Mouse (Mus musculus) adrenal gland, postnatal 36 days (tissue): Measurements from ENCODE around the gene Olfr1135. TPM values are rescaled to one million over a fixed set of nuclear protein-coding genes. Genes with fewer than 3 reads are reported as not detected.

Experiments
- DNase-seq, 2 experiments: peaks; one replicate each; pipeline ENCODE4 v3.0.0; 2021; ENCODE audit warnings: mixed read lengths in 1 of 2
- long read RNA-seq, 2 experiments: library from polyadenylated mRNA; stranded (forward); transcript quantifications; one replicate each; pipeline ENCODE4 v2.0.0; 2021; ENCODE audit warnings: borderline sequencing depth in 2 of 2
- total RNA-seq, 2 experiments: library from RNA; stranded (reverse); gene quantifications; 2 replicates each; pipeline ENCODE4 v1.2.3; 2021

Olfr1135 gene
- not detected for total RNA-seq
- long read RNA-seq, experiment 1, result 0 reads
- long read RNA-seq, experiment 2, result 0 reads

DNA sequence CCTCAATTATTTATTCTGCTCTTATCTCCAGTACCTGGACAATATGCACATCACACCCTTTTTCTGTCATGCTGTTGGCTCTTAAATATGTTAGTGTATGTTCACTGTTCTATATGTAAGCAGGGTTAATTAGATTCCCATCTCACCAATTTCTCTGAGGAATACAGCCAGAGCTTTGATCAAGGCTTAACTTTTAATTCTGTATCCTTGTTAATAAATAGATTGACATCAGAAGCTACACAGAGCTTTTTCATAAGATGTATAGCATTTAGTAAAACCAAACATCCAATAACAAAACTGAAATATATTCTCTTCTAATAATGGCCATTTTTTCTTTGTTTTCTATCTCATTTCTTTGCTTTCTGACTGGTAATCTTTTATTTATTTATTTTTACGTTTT, at the start of gene Olfr1135:
Gene Olfr1135 (minus strand): TSS at position 101 of the 400 bp plus-strand sequence.
- DNase-seq, result no peak

DNA sequence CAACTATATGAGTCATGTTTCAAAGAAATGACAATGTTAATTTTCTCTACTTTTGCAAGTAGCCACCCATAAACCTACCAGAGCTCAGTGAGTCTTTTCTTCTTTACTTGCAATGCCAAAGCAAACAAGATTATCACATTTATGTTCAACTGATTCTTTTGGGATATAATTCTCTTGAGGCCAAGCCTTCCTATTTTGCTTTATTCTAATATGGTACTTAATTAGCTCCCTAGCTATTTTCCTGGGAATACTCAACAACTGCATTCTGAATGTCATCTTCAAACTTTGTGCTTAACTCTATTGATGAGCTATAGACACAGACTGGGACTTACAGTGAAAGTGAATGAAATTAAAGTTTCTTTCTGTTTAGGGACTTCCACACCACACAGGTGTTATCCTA, 39.6 kb upstream of the Olfr1135 start, which contains the start of gene Olfr1137:
Gene Olfr1137 (minus strand): TSS at position 101 of the 400 bp plus-strand sequence.
- no peak for DNase-seq

DNA sequence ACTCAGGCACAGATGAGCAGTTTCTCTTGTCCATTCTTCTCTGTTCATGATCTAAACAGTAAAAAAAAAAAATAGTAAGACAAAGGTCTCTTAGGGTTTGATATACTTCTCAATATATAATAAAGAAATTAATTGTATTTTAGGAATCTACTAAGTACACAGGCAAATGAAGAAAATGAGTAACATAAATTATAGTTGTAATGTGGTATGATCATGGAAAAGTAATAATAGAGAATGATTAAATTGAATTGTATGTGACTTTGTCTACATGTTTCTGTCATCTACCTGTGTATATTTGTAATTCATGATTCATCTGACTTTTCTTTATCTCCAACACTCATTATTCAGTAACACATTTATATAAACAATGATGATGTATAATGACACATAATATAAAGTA, 20.4 kb upstream of the Olfr1135 start, which contains the start of gene Olfr1136:
Gene Olfr1136 (minus strand): TSS at position 101 of the 400 bp plus-strand sequence.
- no peak for DNase-seq

GRCm38 (mm10) chr2:87658360-87658759, 15.1 kb downstream of the Olfr1135 start, which contains the start of gene Olfr1134:
TSS of gene Olfr1134 (minus strand) at chr2:87658460.
- DNase-seq, result no peak

DNA sequence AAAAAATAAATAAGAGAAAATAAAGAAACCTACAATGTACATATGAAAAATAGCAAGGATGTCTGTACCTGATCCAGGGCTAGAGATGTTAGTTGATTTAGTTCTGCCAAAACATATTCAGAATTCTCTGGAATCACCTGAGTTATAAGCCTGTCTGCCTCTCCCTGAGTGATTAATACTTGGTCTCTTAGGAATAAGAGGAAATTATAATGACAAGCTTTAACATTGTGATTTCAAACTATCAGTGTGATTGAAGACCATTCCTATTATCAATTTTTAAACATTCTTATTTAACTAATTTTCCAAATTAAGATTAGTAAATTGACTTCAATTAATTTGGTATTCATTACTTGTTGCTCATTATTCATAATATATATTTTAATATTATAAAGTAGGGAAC, 26.2 kb downstream of the Olfr1135 start, which contains the start of gene Olfr1133:
Gene Olfr1133 (minus strand): TSS at position 101 of the 400 bp plus-strand sequence.
- no peak for DNase-seq

DNA sequence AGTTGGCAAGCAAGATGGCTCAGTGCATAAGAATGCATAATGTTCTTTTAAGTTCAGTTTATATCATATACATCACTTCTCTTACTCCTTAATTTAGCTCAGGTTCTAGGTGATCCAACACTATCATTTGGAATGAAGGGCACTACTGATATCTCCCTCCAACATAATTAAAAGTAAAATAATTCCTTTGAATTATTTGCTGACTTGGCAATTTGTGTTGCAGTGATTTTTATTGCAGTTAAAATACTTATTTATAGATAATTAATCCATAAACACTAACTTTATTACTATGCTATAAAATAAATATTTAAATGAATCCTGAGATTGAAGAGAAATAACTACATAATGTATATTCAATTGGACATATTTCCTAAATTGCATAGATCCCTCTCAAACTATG, 31.0 kb downstream of the Olfr1135 start:
- DNase-seq, result no peak

- DNase-seq, result no peak
Measured at GRCm38 (mm10) chr2:87637435-87637834, 36.0 kb downstream of the Olfr1135 start, which contains the start of gene Olfr1132. TSS of gene Olfr1132 (minus strand) at chr2:87637535.

- DNase-seq, result no peak
Measured at GRCm38 (mm10) chr2:87626804-87627203, 46.7 kb downstream of the Olfr1135 start, which contains the start of gene Olfr1131. TSS of gene Olfr1131 (plus strand) at chr2:87627104.

Other genes starting within 250 kb of the Olfr1135 start
- gene Olfr1124, start 243.4 kb downstream of the Olfr1135 start, total RNA-seq, result not detected
- gene Olfr1126, start 219.7 kb downstream of the Olfr1135 start, total RNA-seq, result not detected
- gene Pramel7, start 176.6 kb downstream of the Olfr1135 start, total RNA-seq, result not detected
- gene Pramel6, start 167.1 kb downstream of the Olfr1135 start, total RNA-seq, result not detected
- not detected for gene Olfr153, start 141.9 kb downstream of the Olfr1135 start, total RNA-seq
- gene Olfr1128, start 128.1 kb downstream of the Olfr1135 start, total RNA-seq, result not detected
- not detected for gene Olfr1129, start 99.8 kb downstream of the Olfr1135 start, total RNA-seq
- not detected for gene Olfr1130, start 67.5 kb downstream of the Olfr1135 start, total RNA-seq
- not detected for gene Olfr1131, start 46.6 kb downstream of the Olfr1135 start, total RNA-seq
- not detected for gene Olfr1132, start 36.1 kb downstream of the Olfr1135 start, total RNA-seq
- not detected for gene Olfr1133, start 26.3 kb downstream of the Olfr1135 start, total RNA-seq
- gene Olfr1134, start 15.2 kb downstream of the Olfr1135 start, total RNA-seq, result not detected
- gene Olfr1136, start 20.3 kb upstream of the Olfr1135 start, total RNA-seq, result not detected
- not detected for gene Olfr1137, start 39.5 kb upstream of the Olfr1135 start, total RNA-seq
- gene Olfr1138, start 66.3 kb upstream of the Olfr1135 start, total RNA-seq, result not detected
- not detected for gene Olfr1140, start 70.1 kb upstream of the Olfr1135 start, total RNA-seq
- gene Olfr1141, start 80.3 kb upstream of the Olfr1135 start, total RNA-seq, result not detected
- gene Olfr152, start 105.8 kb upstream of the Olfr1135 start, total RNA-seq, result not detected
- gene Olfr1143, start 126.9 kb upstream of the Olfr1135 start, total RNA-seq, result not detected
- gene Olfr1145, start 136.2 kb upstream of the Olfr1135 start, total RNA-seq, result not detected
- gene Olfr1148, start 156.9 kb upstream of the Olfr1135 start, total RNA-seq, result not detected
- not detected for gene Olfr1150-ps1, start 170.3 kb upstream of the Olfr1135 start, total RNA-seq
- gene Olfr1151, start 182.2 kb upstream of the Olfr1135 start, total RNA-seq, result not detected
- gene Olfr1152, start 192.8 kb upstream of the Olfr1135 start, total RNA-seq, result not detected
- not detected for gene Olfr1153, start 221.3 kb upstream of the Olfr1135 start, total RNA-seq
- not detected for gene Olfr1154, start 231.5 kb upstream of the Olfr1135 start, total RNA-seq